Comparison of ENCODE assay signal across 10 mouse cellular contexts in genomic region chr9:103758246-103758645, GRCm38 (mm10). TPM values are rescaled to one million over a fixed set of nuclear protein-coding genes. Genes with fewer than 3 reads are reported as not detected.
DNase-seq lines count a peak whose midpoint lies in the region; ATAC-seq lines count a peak whose summit lies in the region.
"Had no signal": no experiment of that assay in that cellular context is flagged by ENCODE, and none has a peak within 500 bp of the region (broad histone marks: within the 10 kb centered on the region; RNA-seq: fewer than 3 reads in every experiment).

No protein-coding gene starts in this region.

- no peaks in the 10 kb centered on the region for H3K36me3 ChIP-seq in limb, embryonic 12.5 days
- no peaks in the 10 kb centered on the region for H3K36me3 ChIP-seq in limb, embryonic 10.5 days
- no peaks in the 10 kb centered on the region for H3K36me3 ChIP-seq in hindbrain, embryonic 14.5 days (replicated peaks; ENCODE audit: control insufficient read depth, insufficient read depth)
- no peaks in the 10 kb centered on the region for H3K36me3 ChIP-seq in neural tube, embryonic 15.5 days
- H3K36me3 ChIP-seq: liver, embryonic 15.5 days had no signal

- 0 out of 2 replicates have a peak overlapping the region, but pooled peaks have one; percentile 42 for H3K9ac ChIP-seq in limb, embryonic 12.5 days (replicated peaks)
- H3K9ac ChIP-seq in hindbrain, embryonic 14.5 days = no peak overlapping the region
- H3K9ac ChIP-seq in neural tube, embryonic 15.5 days (replicated peaks) = no peak overlapping the region
- H3K9ac ChIP-seq: liver, embryonic 15.5 days had no signal

- H3K27me3 ChIP-seq in limb, embryonic 12.5 days = peaks cover 27% of the 10 kb centered on the region
- H3K27me3 ChIP-seq in limb, embryonic 10.5 days (ENCODE audit: low read depth, poor library complexity, severe bottlenecking) = peaks cover 21% of the 10 kb centered on the region
- 0 out of 2 replicates have a peak, but pooled peaks cover 9% of the 10 kb centered on the region for H3K27me3 ChIP-seq in hindbrain, embryonic 14.5 days (ENCODE audit: control insufficient read depth, insufficient read depth, low read length)
- H3K27me3 ChIP-seq in neural tube, embryonic 15.5 days (replicated peaks) = no peaks in the 10 kb centered on the region

- no peaks in the 10 kb centered on the region for H3K9me3 ChIP-seq in limb, embryonic 12.5 days
- no peaks in the 10 kb centered on the region for H3K9me3 ChIP-seq in limb, embryonic 10.5 days (replicated peaks)
- no peaks in the 10 kb centered on the region for H3K9me3 ChIP-seq in hindbrain, embryonic 14.5 days (ENCODE audit: control insufficient read depth, low read length)
- H3K9me3 ChIP-seq in neural tube, embryonic 15.5 days (replicated peaks) = no peaks in the 10 kb centered on the region
- H3K9me3 ChIP-seq: liver, embryonic 15.5 days had no signal

- H3K27ac ChIP-seq in limb, embryonic 12.5 days = no peak overlapping the region
- H3K27ac ChIP-seq in limb, embryonic 10.5 days = no peak overlapping the region
- no peak overlapping the region for H3K27ac ChIP-seq in hindbrain, embryonic 14.5 days
- H3K27ac ChIP-seq in neural tube, embryonic 15.5 days (replicated peaks) = no peak overlapping the region
- H3K27ac ChIP-seq: liver, embryonic 15.5 days had no signal

- peak; percentile 64 for DNase-seq in heart, adult 11 months
- DNase-seq in heart, postnatal 14 days = no peak
- DNase-seq in limb, embryonic 10.5 days (ENCODE audit: low spot score) = no peak
- DNase-seq in hindbrain, embryonic 14.5 days (ENCODE audit: low spot score) = no peak
- DNase-seq in layer of hippocampus, postnatal 36 days = no peak

- 0 out of 2 replicates have a peak, but pooled peaks cover 8% of the 10 kb centered on the region for H3K4me1 ChIP-seq in limb, embryonic 12.5 days (replicated peaks)
- H3K4me1 ChIP-seq in limb, embryonic 10.5 days = peaks cover 25% of the 10 kb centered on the region
- H3K4me1 ChIP-seq in hindbrain, embryonic 14.5 days (replicated peaks; ENCODE audit: control insufficient read depth, insufficient read depth, low read length) = peaks cover 11% of the 10 kb centered on the region
- peaks cover 32% of the 10 kb centered on the region for H3K4me1 ChIP-seq in neural tube, embryonic 15.5 days

- no peak overlapping the region for H3K4me2 ChIP-seq in limb, embryonic 12.5 days
- H3K4me2 ChIP-seq in hindbrain, embryonic 14.5 days (replicated peaks) = peak overlapping the region; percentile 68
- H3K4me2 ChIP-seq in neural tube, embryonic 15.5 days = peak overlapping the region; percentile 69
- H3K4me2 ChIP-seq: liver, embryonic 15.5 days had no signal

- no peak for ATAC-seq in limb, embryonic 12.5 days (ENCODE audit: insufficient number of reproducible peaks, insufficient read depth, low FRiP score, low TSS enrichment, low read depth)
- no peak for ATAC-seq in hindbrain, embryonic 14.5 days (ENCODE audit: low FRiP score)
- ATAC-seq in neural tube, embryonic 15.5 days (ENCODE audit: low FRiP score) = no peak

- 81% methylated on average over 7 of the region's 7 CpGs for WGBS in limb, embryonic 12.5 days
- WGBS in limb, embryonic 10.5 days = 83% methylated on average over 7 of the region's 7 CpGs
- WGBS in hindbrain, embryonic 14.5 days = 76% methylated on average over 7 of the region's 7 CpGs
- WGBS in neural tube, embryonic 15.5 days = 79% methylated on average over 7 of the region's 7 CpGs

- H3K4me3 ChIP-seq in limb, embryonic 12.5 days (replicated peaks) = no peak overlapping the region
- no peak overlapping the region for H3K4me3 ChIP-seq in limb, embryonic 10.5 days
- H3K4me3 ChIP-seq in hindbrain, embryonic 14.5 days (replicated peaks; ENCODE audit: low read length) = no peak overlapping the region
- no peak overlapping the region for H3K4me3 ChIP-seq in neural tube, embryonic 15.5 days (replicated peaks)
- H3K4me3 ChIP-seq: liver, embryonic 15.5 days had no signal

- intact Hi-C loops in heart, postnatal 14 days (cut with DNase I) = loop anchor here (2.0 kb wide), 1 partner anchor 239 kb away; no protein-coding TSS in a partner anchor

RNA-seq across cellular contexts. Expression of gene Tmem108, which starts 3.4 kb away (rescaled TPM):
- total RNA-seq in heart, postnatal 14 days (2021) = 1 to 10 TPM; 5.4 to 5.7 TPM
- polyA plus RNA-seq in limb, embryonic 12.5 days (2016; fragmentation: Nextera tagmentation; extraction: Ambion mirVana) = 13.4 and 13.7 TPM in 2 replicates
- polyA plus RNA-seq in limb, embryonic 10.5 days (2016; fragmentation: Nextera tagmentation; extraction: Ambion mirVana) = 11.5 and 16.0 TPM in 2 replicates
- 29.9 and 34.2 TPM in 2 replicates for polyA plus RNA-seq in hindbrain, embryonic 14.5 days (2014; fragmentation: Nextera tagmentation; extraction: Ambion mirVana)
- 25.2 and 25.9 TPM in 2 replicates for polyA plus RNA-seq in neural tube, embryonic 15.5 days (2015; fragmentation: Nextera tagmentation; extraction: Ambion mirVana)
- 10 to 100 TPM; 36.7 to 44.1 TPM for total RNA-seq in layer of hippocampus, postnatal 36 days (2021)
- total RNA-seq: common myeloid progenitor, adult 5-6 weeks; MEL had no signal
